Mouse (Mus musculus) heart, embryonic 14.5 days (tissue): ENCODE data around the gene Rdh16. TPM values are rescaled to one million over a fixed set of nuclear protein-coding genes. Genes with fewer than 3 reads are reported as not detected.
"Not testable (repeated sequence)": the region's sequence is repeated elsewhere in the genome, so short reads cannot be mapped to it uniquely, and the experiment has no call there.

Experiments used
- ATAC-seq: fragments of 200-750 bp; cut with Nextera tagmentation; 2 replicates; pipeline ENCODE4 v1.8.0; 2017; ENCODE audit warnings: low read depth, moderate TSS enrichment; ENCODE audit not compliant: insufficient number of reproducible peaks, insufficient read depth, low FRiP score
- H3K27ac ChIP-seq, 2 experiments: fragments of 200-500 bp in 1 of 2; fragments of 300-500 bp in 1 of 2; sonication (generic) in 1 of 2; replicated peaks in 1 of 2; 2 replicates each; pipeline ENCODE4 v1.5.1; 2012 to 2014; ENCODE audit warnings: low read depth in 2 of 2, low read length in 2 of 2, control low read depth in 1 of 2, mild to moderate bottlenecking in 1 of 2, mixed read lengths in 1 of 2; ENCODE audit not compliant: control insufficient read depth in 1 of 2, insufficient read depth in 1 of 2
- H3K27me3 ChIP-seq: fragments of 300-500 bp; sonication (generic); 2 replicates; pipeline ENCODE4 v1.6.1; 2014; ENCODE audit warnings: mild to moderate bottlenecking, low read length, control low read depth; ENCODE audit not compliant: control insufficient read depth, insufficient read depth
- H3K36me3 ChIP-seq: fragments of 300-500 bp; sonication (generic); 2 replicates; pipeline ENCODE4 v1.6.1; 2014; ENCODE audit warnings: mild to moderate bottlenecking, control low read depth, low read length, mixed read lengths; ENCODE audit not compliant: control insufficient read depth, insufficient read depth
- H3K4me1 ChIP-seq, 2 experiments: fragments of 200-500 bp in 1 of 2; fragments of 300-500 bp in 1 of 2; sonication (generic) in 1 of 2; 2 replicates each; pipeline ENCODE4 v1.6.1; 2012 to 2014; ENCODE audit warnings: low read length in 2 of 2, control low read depth in 1 of 2, mixed read lengths in 1 of 2; ENCODE audit not compliant: control insufficient read depth in 2 of 2, insufficient read depth in 2 of 2
- H3K4me2 ChIP-seq: fragments of 300-500 bp; sonication (generic); 2 replicates; pipeline ENCODE4 v1.6.1; 2014; ENCODE audit warnings: mild to moderate bottlenecking, low read length
- H3K4me3 ChIP-seq, 2 experiments: fragments of 200-500 bp in 1 of 2; fragments of 300-500 bp in 1 of 2; sonication (generic) in 1 of 2; 2 replicates each; pipeline ENCODE4 v1.5.1; 2012 to 2014; ENCODE audit warnings: low read length in 2 of 2, mild to moderate bottlenecking in 2 of 2, control low read depth in 1 of 2, low read depth in 1 of 2, moderate library complexity in 1 of 2; ENCODE audit not compliant: control insufficient read depth in 1 of 2, insufficient read depth in 1 of 2
- H3K9ac ChIP-seq: fragments of 300-500 bp; sonication (generic); 2 replicates; pipeline ENCODE4 v1.6.1; 2014; ENCODE audit warnings: mild to moderate bottlenecking, low read length
- H3K9me3 ChIP-seq: fragments of 300-500 bp; sonication (generic); 2 replicates; pipeline ENCODE4 v1.6.1; 2016; ENCODE audit warnings: low read length, control low read depth; ENCODE audit not compliant: control insufficient read depth
- WGBS: fragments of 180-500 bp; shearing (Covaris S2); extraction: QIAGEN DNeasy Blood & Tissue Kit; methylation state at CpG from one replicate; pipeline ENCODE4 v1.1.7; 2014; 5-methylcytosine and 5-hydroxymethylcytosine counted together
- polyA plus RNA-seq: library from polyadenylated mRNA; unstranded; fragments of >200 nt; fragmentation: Nextera tagmentation; extraction: Ambion mirVana; gene quantifications from 2 replicates; pipeline ENCODE4 v1.2.1, GENCODE M21; 2014

The Rdh16 gene
- polyA plus RNA-seq, 1 experiment from 2014 or later = not detected

DNA sequence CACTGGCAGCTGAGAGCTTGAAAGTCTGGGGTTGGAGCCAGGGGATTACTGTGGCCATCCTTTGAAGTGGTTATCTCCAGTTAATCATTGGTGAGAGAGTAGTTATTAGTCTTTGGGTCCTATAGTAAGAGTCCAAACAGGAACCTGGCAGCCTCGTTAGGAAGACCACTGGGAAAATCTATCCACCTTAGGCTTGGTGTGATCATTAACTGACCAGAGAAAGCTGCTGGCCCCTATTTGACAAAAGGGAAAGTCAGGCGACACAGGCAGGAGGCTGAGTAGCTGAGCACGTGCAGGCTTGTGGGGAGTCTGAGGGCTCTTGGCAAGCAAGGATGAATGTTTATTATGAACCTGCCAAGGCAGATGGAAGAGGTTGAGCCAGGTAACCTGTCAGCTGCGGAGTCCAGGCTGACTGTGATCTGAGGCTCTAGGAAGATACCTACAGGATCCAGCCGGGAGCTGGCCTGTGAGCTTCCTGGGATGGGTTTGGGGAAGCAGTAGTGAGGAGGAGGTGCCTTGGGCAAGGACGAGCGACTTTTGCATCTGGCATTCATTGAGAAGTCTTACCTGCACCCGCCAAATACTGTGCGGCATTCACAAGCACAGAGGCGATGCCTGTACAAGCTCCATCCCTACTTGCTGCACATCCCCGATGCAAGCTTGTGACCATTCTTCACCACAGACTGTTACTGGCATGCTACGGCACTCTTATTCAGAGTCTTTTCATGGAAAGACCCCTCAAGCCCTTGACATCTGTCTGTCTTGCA, 36.9 kb upstream of the Rdh16 start:
- Histone ChIP-seq H3K9ac (no peak overlapping the region), H3K36me3 (no peaks in the 10 kb centered on the region), H3K4me2 (no peak overlapping the region), H3K9me3 (no peaks in the 10 kb centered on the region), H3K27ac (no peak overlapping the region), H3K4me3 (no peak overlapping the region), H3K4me1 (no peaks in the 10 kb centered on the region), H3K27me3 (no peaks in the 10 kb centered on the region)
- no peak for ATAC-seq
- 65% methylated on average over 12 of the region's 12 CpGs for WGBS

DNA sequence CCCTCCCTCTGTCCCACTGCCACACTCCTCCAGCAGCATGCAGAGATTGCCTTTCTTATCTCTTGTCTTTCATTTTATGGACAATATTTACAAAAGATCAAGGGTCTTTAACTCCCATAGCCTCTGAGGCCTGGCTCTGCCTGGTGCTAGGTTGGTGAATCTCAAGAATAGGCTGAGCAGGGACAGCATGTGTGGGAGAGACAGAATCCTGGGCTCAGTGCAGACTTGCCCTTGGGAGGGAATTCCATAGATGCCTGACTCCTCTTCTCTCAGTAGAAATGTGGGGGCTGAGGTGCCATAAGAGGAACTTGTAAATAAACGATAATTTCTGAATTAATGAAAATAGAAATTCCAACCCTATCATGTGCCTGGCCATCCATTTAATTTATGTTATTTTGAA, 34.4 kb upstream of the Rdh16 start:
- H3K27me3 ChIP-seq = no peaks in the 10 kb centered on the region
- no peak overlapping the region for H3K9ac ChIP-seq
- H3K4me1 ChIP-seq = no peaks in the 10 kb centered on the region
- H3K4me3 ChIP-seq = no peak overlapping the region
- no peaks in the 10 kb centered on the region for H3K36me3 ChIP-seq
- 49% methylated on average over 1 of the region's 1 CpGs for WGBS
- no peak overlapping the region for H3K27ac ChIP-seq
- ATAC-seq = no peak
- H3K4me2 ChIP-seq = no peak overlapping the region
- no peaks in the 10 kb centered on the region for H3K9me3 ChIP-seq

DNA sequence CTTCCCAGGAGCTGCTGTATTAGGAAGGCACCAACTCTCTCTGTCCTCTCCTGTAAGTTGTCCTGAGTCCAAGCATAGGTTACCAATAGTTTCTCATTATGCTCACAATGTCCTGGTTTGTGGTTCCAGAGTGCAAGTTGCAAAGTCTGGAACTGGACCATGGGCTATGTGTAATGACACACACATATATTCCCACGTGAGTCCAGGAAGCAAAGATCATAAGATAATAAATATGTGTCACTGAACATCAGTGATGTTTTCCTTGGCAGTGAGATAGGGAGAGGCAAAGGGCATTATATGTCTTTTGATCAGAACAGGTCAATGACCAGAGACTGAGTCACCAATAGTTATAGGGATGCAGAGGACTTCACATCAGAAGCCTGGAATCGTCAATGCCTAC, 24.9 kb upstream of the Rdh16 start, which contains the start of gene Rdh9:
TSS of gene Rdh9 (plus strand) at position 376 of the 400 bp plus-strand sequence.
- WGBS = 70% methylated on average over 2 of the region's 2 CpGs
- no peak for ATAC-seq
- Histone ChIP-seq H3K4me1 (no peaks in the 10 kb centered on the region), H3K27me3 (no peaks in the 10 kb centered on the region), H3K4me3 (no peak within 1 kb of the TSS), H3K9ac (no peak within 1 kb of the TSS), H3K4me2 (no peak within 1 kb of the TSS), H3K27ac (no peak within 1 kb of the TSS), H3K36me3 (no peaks in the 10 kb centered on the region), H3K9me3 (no peaks in the 10 kb centered on the region)

GRCm38 (mm10) chr10:127782321-127782720, 18.6 kb upstream of the Rdh16 start:
- not testable (repeated sequence) for H3K4me1 ChIP-seq, H3K9ac ChIP-seq, H3K4me2 ChIP-seq, H3K9me3 ChIP-seq, H3K27ac ChIP-seq, ATAC-seq, H3K4me3 ChIP-seq, H3K27me3 ChIP-seq, H3K36me3 ChIP-seq
- WGBS = 92% methylated on average over 17 of the region's 17 CpGs

DNA sequence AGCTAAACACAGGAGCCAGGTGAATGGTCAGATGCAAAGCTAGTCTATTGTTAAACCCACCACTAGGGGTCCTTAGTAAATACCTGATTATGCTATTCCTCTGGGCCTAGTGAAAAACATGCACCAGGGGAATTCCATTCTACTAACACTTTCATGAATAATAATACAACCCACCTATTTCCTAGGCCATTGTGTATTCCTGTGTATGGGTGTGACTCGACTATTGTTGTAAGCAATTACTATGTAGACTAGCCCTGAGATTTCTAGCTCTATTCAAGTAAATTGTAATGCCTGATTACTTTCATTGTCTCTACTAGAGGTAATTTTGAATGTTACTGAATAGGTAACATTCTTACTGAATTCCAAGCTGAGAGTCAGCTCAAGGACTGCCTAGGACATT, 15.5 kb upstream of the Rdh16 start:
- H3K9me3 ChIP-seq, ATAC-seq, H3K9ac ChIP-seq, H3K27me3 ChIP-seq, H3K36me3 ChIP-seq, H3K4me3 ChIP-seq, H3K4me2 ChIP-seq, H3K4me1 ChIP-seq, H3K27ac ChIP-seq: not testable (repeated sequence)
- WGBS = 83% methylated on average over 1 of the region's 1 CpGs

DNA sequence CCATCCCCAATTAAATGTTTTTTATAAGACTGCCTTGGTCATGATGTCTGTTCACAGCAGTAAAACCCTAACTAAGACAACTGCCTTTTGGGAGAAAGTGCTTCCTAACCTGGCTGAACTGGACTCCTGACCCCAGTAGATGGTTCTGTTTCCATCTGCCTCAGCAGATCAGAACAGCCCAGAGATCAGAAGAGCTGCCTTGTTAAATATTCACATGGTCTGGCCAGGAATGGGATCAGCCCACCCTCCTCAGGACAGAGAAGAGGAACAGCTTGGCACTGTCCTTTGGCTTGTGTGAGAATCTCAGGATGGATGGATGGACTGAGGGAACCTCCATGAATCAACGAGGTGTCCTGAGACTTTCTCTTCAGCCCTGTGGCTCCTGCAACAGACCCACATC, 1.7 kb upstream of the Rdh16 start:
- Histone ChIP-seq H3K4me2 (no peak overlapping the region), H3K4me1 (no peaks in the 10 kb centered on the region), H3K9me3 (0 out of 2 replicates have a peak, but pooled peaks cover 8% of the 10 kb centered on the region), H3K27me3 (no peaks in the 10 kb centered on the region), H3K4me3 (no peak overlapping the region), H3K36me3 (no peaks in the 10 kb centered on the region), H3K27ac (no peak overlapping the region), H3K9ac (no peak overlapping the region)
- 76% methylated on average over 1 of the region's 1 CpGs for WGBS
- no peak for ATAC-seq

DNA sequence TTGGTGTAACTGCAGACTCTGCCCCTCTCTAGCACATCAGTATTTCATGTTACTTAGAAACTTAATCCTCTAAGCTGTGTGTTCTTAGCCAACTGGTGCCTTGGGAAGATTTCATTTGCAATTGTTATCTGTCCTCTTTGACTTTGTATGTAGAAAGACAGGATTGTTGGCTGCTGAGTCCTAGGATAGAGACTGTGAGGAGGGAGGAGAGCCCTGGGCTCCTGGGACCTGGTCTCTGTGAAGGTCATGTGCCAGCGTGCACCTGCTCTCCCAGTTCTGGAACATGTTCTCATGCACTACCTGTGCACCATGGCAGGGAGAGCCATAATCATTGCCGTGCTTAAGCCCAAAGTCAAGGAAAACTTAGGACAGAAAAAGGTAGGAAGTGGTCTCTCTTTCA, 660 bp downstream of the Rdh16 start:
- ATAC-seq = no peak
- Histone ChIP-seq H3K27ac (no peak overlapping the region), H3K9ac (no peak overlapping the region), H3K9me3 (0 out of 2 replicates have a peak, but pooled peaks cover 1% of the 10 kb centered on the region), H3K4me1 (no peaks in the 10 kb centered on the region), H3K4me3 (no peak overlapping the region), H3K36me3 (no peaks in the 10 kb centered on the region), H3K27me3 (no peaks in the 10 kb centered on the region), H3K4me2 (no peak overlapping the region)
- 76% methylated on average over 2 of the region's 2 CpGs for WGBS

DNA sequence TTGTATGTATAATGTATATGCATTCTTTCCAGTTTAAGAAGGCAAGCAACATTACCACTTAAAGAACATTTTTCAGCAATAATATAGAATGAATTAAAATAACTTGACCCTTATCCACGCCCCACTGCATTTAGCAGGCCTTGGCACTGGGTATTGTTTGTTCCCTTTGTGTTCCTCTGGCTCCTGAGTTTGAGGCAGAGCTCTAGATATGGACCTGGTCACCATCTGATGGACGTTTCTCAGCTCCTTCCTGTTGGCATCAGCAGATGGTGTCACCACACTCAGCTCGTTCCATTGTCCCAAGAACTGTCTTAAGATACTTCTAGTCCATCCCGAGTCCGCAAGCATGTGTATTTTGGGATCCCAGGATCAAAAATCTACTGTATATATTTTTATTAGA, 1.3 kb downstream of the Rdh16 start:
- H3K4me1 ChIP-seq = no peaks in the 10 kb centered on the region
- no peak for ATAC-seq
- H3K9me3 ChIP-seq = no peaks in the 10 kb centered on the region
- H3K36me3 ChIP-seq = no peaks in the 10 kb centered on the region
- no peaks in the 10 kb centered on the region for H3K27me3 ChIP-seq
- no peak overlapping the region for H3K9ac ChIP-seq
- H3K4me3 ChIP-seq = no peak overlapping the region
- H3K27ac ChIP-seq = no peak overlapping the region
- 64% methylated on average over 5 of the region's 5 CpGs for WGBS
- no peak overlapping the region for H3K4me2 ChIP-seq
